Mouse (Mus musculus) heart, adult 2 months (tissue): ENCODE data around the gene Usp53. TPM values are rescaled to one million over a fixed set of nuclear protein-coding genes. Genes with fewer than 3 reads are reported as not detected.

Experiments used
- DNase-seq, 2 experiments: peaks; one replicate each; pipeline ENCODE4 v3.0.0; 2021
- H3K27ac ChIP-seq: fragments of 200-600 bp; 2 replicates; pipeline ENCODE4 v1.8.1; 2022
- H3K27me3 ChIP-seq: fragments of 200-500 bp; 2 replicates; pipeline ENCODE4 v1.6.1; 2012; ENCODE audit warnings: mild to moderate bottlenecking, low read length, inconsistent platforms, mixed read lengths; ENCODE audit not compliant: control insufficient read depth, insufficient read depth
- H3K36me3 ChIP-seq: fragments of 200-500 bp; 2 replicates; pipeline ENCODE4 v1.6.1; 2012; ENCODE audit warnings: low read length, inconsistent platforms; ENCODE audit not compliant: control insufficient read depth, insufficient read depth
- H3K4me1 ChIP-seq: fragments of 200-500 bp; 2 replicates; pipeline ENCODE4 v1.6.1; 2011; ENCODE audit warnings: low read length; ENCODE audit not compliant: control insufficient read depth, insufficient read depth
- H3K4me3 ChIP-seq: fragments of 200-600 bp; 2 replicates; pipeline ENCODE4 v1.8.1; 2022
- H3K79me2 ChIP-seq: fragments of 200-500 bp; replicated peaks from 2 replicates; pipeline ENCODE4 v1.6.1; 2012; ENCODE audit warnings: mild to moderate bottlenecking, inconsistent platforms, low read length, moderate library complexity, mixed read lengths; ENCODE audit not compliant: control insufficient read depth, insufficient read depth
- H3K9ac ChIP-seq: fragments of 200-500 bp; 2 replicates; pipeline ENCODE4 v1.6.1; 2012; ENCODE audit warnings: low read depth, mild to moderate bottlenecking, control low read depth, inconsistent platforms, low read length, mixed read lengths
- CTCF ChIP-seq: fragments of 200-600 bp; IDR thresholded peaks from 2 replicates; pipeline ENCODE4 v1.8.1; 2022; ENCODE audit warnings: antibody characterized with exemption, mild to moderate bottlenecking, moderate library complexity
- EP300 ChIP-seq: fragments of 200-500 bp; IDR thresholded peaks from 2 replicates; pipeline ENCODE4 v1.6.1; 2011; ENCODE audit warnings: low read depth, low read length, control low read depth; ENCODE audit not compliant: insufficient read depth
- POLR2A ChIP-seq: fragments of 200-500 bp; IDR thresholded peaks from 2 replicates; pipeline ENCODE4 v1.6.1; 2011; ENCODE audit warnings: mild to moderate bottlenecking, low read depth, low read length, control low read depth; ENCODE audit not compliant: insufficient read depth
- WGBS: fragments of 180-500 bp; shearing (Covaris S2); methylation state at CpG from one replicate; pipeline ENCODE4 v1.1.7; 2018; 5-methylcytosine and 5-hydroxymethylcytosine counted together
- intact Hi-C: fragments of 180-260 bp; cut with DNase I; formaldehyde crosslinking; loops from one replicate; pipeline ENCODE4 v1.15.1; 2025
- polyA plus RNA-seq: library from polyadenylated mRNA; depleted of rRNA; stranded (reverse); fragments of >200 nt; gene quantifications from 2 replicates; pipeline ENCODE4 v1.2.3, GENCODE M21; 2012
- total RNA-seq, 2 experiments: library from RNA; stranded (reverse); gene quantifications; 2 replicates each; pipeline ENCODE4 v1.2.3; 2021

The Usp53 gene
- total and polyA plus RNA-seq, 3 experiments: 1.9 to 7.9 (median 7.5) TPM

DNA sequence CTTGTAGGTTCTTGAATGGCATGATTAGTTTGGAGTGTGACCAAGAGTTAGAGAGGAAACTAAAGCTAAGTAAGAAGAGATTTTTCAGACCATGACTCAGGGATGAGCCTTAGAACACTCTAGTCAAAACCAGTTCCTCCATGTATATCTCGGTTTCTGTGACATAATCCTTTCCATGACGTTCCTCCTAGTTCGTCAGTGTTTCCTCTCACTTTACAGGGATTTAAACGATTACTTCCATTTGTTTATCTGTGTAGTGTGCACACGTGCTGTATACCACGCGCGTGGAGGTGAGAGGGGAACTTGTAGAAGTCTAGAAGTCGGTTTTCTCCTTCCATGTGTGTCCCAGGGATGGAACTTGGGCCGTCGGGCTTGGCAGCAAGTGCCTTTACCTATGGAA is 2.6 kb upstream of the Usp53 start:
- intact Hi-C loops: loop anchor here (5.0 to 10.0 kb wide), 2 partner anchors 518 to 1695 kb away; partner anchors contain the start of gene Alg14
- TF ChIP-seq EP300 (no peak), CTCF (no peak), POLR2A (no peak)
- 57% methylated on average over 11 of the region's 11 CpGs for WGBS
- Histone ChIP-seq H3K4me3 (no peak overlapping the region), H3K27me3 (no peaks in the 10 kb centered on the region), H3K9ac (no peak overlapping the region), H3K27ac (no peak overlapping the region), H3K79me2 (no peaks in the 10 kb centered on the region), H3K36me3 (peaks cover 2% of the 10 kb centered on the region; the same call in 1 of the 2 replicates), H3K4me1 (no peaks in the 10 kb centered on the region; the same call in 1 of the 2 replicates)
- no peak for DNase-seq

DNA sequence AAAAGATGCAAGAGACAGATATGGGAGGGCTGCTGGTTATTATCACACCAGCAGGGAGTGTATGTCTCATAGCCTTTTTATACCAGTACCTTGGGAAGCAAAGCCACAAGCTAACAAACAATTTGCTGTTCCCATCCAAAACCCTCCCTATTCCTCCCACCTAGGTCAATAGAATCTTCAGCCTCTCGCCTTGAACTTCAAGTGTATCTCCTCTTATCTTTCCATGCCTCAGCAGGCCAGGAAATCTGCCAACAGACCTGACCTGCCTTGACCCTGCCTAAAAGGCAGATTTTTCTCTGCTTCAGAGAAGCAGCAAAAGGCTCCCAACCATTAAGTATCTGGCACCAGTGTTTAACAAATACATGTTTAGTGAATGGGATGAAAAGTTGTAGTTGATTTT is 2.1 kb upstream of the Usp53 start:
- intact Hi-C loops: loop anchor here (5.0 to 10.0 kb wide), 2 partner anchors 518 to 1694 kb away; partner anchors contain the start of gene Alg14
- Histone ChIP-seq H3K27me3 (no peaks in the 10 kb centered on the region), H3K4me3 (no peak overlapping the region), H3K27ac (no peak overlapping the region), H3K9ac (no peak overlapping the region), H3K4me1 (no peaks in the 10 kb centered on the region; the same call in 1 of the 2 replicates), H3K79me2 (no peaks in the 10 kb centered on the region), H3K36me3 (peaks cover 2% of the 10 kb centered on the region; the same call in 1 of the 2 replicates)
- no peak for DNase-seq
- 6% methylated on average over 1 of the region's 1 CpGs for WGBS
- TF ChIP-seq POLR2A (no peak), CTCF (no peak), EP300 (no peak)

GRCm38 (mm10) chr3:122985183-122985944 is 1.1 kb upstream of the Usp53 start:
- TF ChIP-seq EP300 (no peak), POLR2A (no peak), CTCF (no peak)
- no peaks in the 10 kb centered on the region; the same call in 1 of the 2 replicates for H3K4me1 ChIP-seq
- peak overlapping the region; percentile 87 for H3K4me3 ChIP-seq
- peak overlapping the region; percentile 94; the same call in 1 of the 2 replicates for H3K27ac ChIP-seq
- H3K79me2 ChIP-seq: no peaks in the 10 kb centered on the region
- intact Hi-C loops: loop anchor here (5.0 to 10.0 kb wide), 2 partner anchors 519 to 1693 kb away; partner anchors contain the start of gene Alg14
- no peaks in the 10 kb centered on the region for H3K27me3 ChIP-seq
- 27% methylated on average over 13 of the region's 13 CpGs for WGBS
- peak overlapping the region; percentile 88 for H3K9ac ChIP-seq
- peaks cover 2% of the 10 kb centered on the region; the same call in 1 of the 2 replicates for H3K36me3 ChIP-seq
- DNase-seq: no peak

- peak overlapping the region; percentile 87 for H3K4me3 ChIP-seq
- TF ChIP-seq CTCF (no peak), EP300 (no peak; the same call in 1 of the 2 replicates), POLR2A (no peak)
- H3K4me1 ChIP-seq: no peaks in the 10 kb centered on the region; the same call in 1 of the 2 replicates
- H3K79me2 ChIP-seq: no peaks in the 10 kb centered on the region; the same call in 1 of the 2 replicates
- intact Hi-C loops: loop anchor here (1.0 to 10.0 kb wide), 2 partner anchors 60 to 521 kb away; partner anchors contain the start of gene 1810037I17Rik
- no peak for DNase-seq
- under 1% methylated on average over 30 of the region's 30 CpGs for WGBS
- H3K27ac ChIP-seq: peak overlapping the region; percentile 91
- H3K9ac ChIP-seq: peak overlapping the region; percentile 84
- no peaks in the 10 kb centered on the region for H3K27me3 ChIP-seq
- H3K36me3 ChIP-seq: peaks cover 2% of the 10 kb centered on the region; the same call in 1 of the 2 replicates
Observed at GRCm38 (mm10) chr3:122983849-122984248, 461 bp downstream of the Usp53 start.

GRCm38 (mm10) chr3:122975964-122976363 is 8.3 kb downstream of the Usp53 start:
- TF ChIP-seq CTCF (no peak), POLR2A (no peak), EP300 (no peak)
- DNase-seq: no peak
- intact Hi-C loops: loop anchor here (5.0 kb wide), 1 partner anchor 34 kb away; no protein-coding TSS in a partner anchor
- H3K36me3 ChIP-seq: no peaks in the 10 kb centered on the region; the same call in 1 of the 2 replicates
- no peak overlapping the region for H3K9ac ChIP-seq
- H3K27ac ChIP-seq: no peak overlapping the region
- H3K27me3 ChIP-seq: no peaks in the 10 kb centered on the region
- no peaks in the 10 kb centered on the region; the same call in 1 of the 2 replicates for H3K79me2 ChIP-seq
- no peak overlapping the region for H3K4me3 ChIP-seq
- peaks cover 2% of the 10 kb centered on the region; the same call in 1 of the 2 replicates for H3K4me1 ChIP-seq
- whole genome bisulfite sequencing: 100% methylated on average over 1 of the region's 1 CpGs
